Mouse (Mus musculus) testis, adult 2 months (tissue): ENCODE results near the gene Adgrg1.

Experiments used
- CTCF ChIP-seq: fragments of 200-500 bp; IDR thresholded peaks from 2 replicates; pipeline ENCODE4 v1.5.1; 2012; ENCODE audit warnings: low read depth, mild to moderate bottlenecking, inconsistent platforms, low read length, moderate library complexity; ENCODE audit not compliant: control insufficient read depth, insufficient read depth, insufficient replicate concordance
- POLR2A ChIP-seq: fragments of 200-500 bp; IDR thresholded peaks from 2 replicates; pipeline ENCODE4 v1.6.1; 2012; ENCODE audit warnings: low read depth, mild to moderate bottlenecking, inconsistent platforms, low read length, moderate library complexity; ENCODE audit not compliant: control insufficient read depth

GRCm38 (mm10) chr8:95059812-95060533, 85.4 kb downstream of the Adgrg1 start:
- no peak for TF ChIP-seq POLR2A
- no peak for TF ChIP-seq CTCF
